Mouse (Mus musculus) myocyte (in vitro differentiated cells): ENCODE measurements around the gene Dgat2l6.

Experiments
- CEBPB ChIP-seq: IDR thresholded peaks from 2 replicates; pipeline ENCODE4 v1.6.1; 2011; ENCODE audit warnings: mild to moderate bottlenecking, moderate library complexity; ENCODE audit not compliant: poor library complexity, insufficient read depth, severe bottlenecking
- E2F4 ChIP-seq: IDR thresholded peaks from one replicate; pipeline ENCODE4 v1.6.1; 2011; ENCODE audit warnings: mild to moderate bottlenecking, control low read depth, moderate library complexity; ENCODE audit not compliant: insufficient read depth
- MAX ChIP-seq: IDR thresholded peaks from one replicate; pipeline ENCODE4 v1.6.1; 2011; ENCODE audit warnings: low read depth, mild to moderate bottlenecking, control low read depth
- MYOD1 ChIP-seq, 3 experiments: IDR thresholded peaks; one replicate each; pipeline ENCODE4 v1.6.1; 2011; ENCODE audit warnings: control low read depth in 2 of 3, low read depth in 2 of 3, mild to moderate bottlenecking in 2 of 3, moderate library complexity in 1 of 3; ENCODE audit not compliant: insufficient read length in 2 of 3, control insufficient read depth in 1 of 3
- MYOG ChIP-seq, 3 experiments: IDR thresholded peaks; one replicate each; pipeline ENCODE4 v1.6.1; 2011; ENCODE audit warnings: control low read depth in 2 of 3, low read depth in 2 of 3, mild to moderate bottlenecking in 2 of 3; ENCODE audit not compliant: insufficient read length in 2 of 3, control insufficient read depth in 1 of 3, insufficient read depth in 1 of 3
- POLR2A ChIP-seq: IDR thresholded peaks from one replicate; pipeline ENCODE4 v1.6.1; 2011; ENCODE audit warnings: low read depth, mild to moderate bottlenecking, control low read depth, moderate library complexity; ENCODE audit not compliant: insufficient read length
- POLR2AphosphoS2 ChIP-seq: IDR thresholded peaks from one replicate; pipeline ENCODE4 v1.6.1; 2011; ENCODE audit warnings: low read depth, control low read depth; ENCODE audit not compliant: insufficient read length
- REST ChIP-seq: IDR thresholded peaks from one replicate; pipeline ENCODE4 v1.6.1; 2011; ENCODE audit warnings: mild to moderate bottlenecking, control low read depth, moderate library complexity; ENCODE audit not compliant: insufficient read depth, insufficient read length
- SRF ChIP-seq: IDR thresholded peaks from one replicate; pipeline ENCODE4 v1.6.1; 2011; ENCODE audit warnings: low read depth; ENCODE audit not compliant: control insufficient read depth, insufficient read length
- TCF12 ChIP-seq: IDR thresholded peaks from one replicate; pipeline ENCODE4 v1.6.1; 2011; ENCODE audit warnings: mild to moderate bottlenecking, control low read depth; ENCODE audit not compliant: poor library complexity, insufficient read depth, severe bottlenecking
- TCF3 ChIP-seq: IDR thresholded peaks from one replicate; pipeline ENCODE4 v1.6.1; 2011; ENCODE audit warnings: low read depth, control low read depth; ENCODE audit not compliant: insufficient read length
- USF1 ChIP-seq: IDR thresholded peaks from one replicate; pipeline ENCODE4 v1.6.1; 2011; ENCODE audit warnings: low read depth, mild to moderate bottlenecking, control low read depth, moderate library complexity

DNA sequence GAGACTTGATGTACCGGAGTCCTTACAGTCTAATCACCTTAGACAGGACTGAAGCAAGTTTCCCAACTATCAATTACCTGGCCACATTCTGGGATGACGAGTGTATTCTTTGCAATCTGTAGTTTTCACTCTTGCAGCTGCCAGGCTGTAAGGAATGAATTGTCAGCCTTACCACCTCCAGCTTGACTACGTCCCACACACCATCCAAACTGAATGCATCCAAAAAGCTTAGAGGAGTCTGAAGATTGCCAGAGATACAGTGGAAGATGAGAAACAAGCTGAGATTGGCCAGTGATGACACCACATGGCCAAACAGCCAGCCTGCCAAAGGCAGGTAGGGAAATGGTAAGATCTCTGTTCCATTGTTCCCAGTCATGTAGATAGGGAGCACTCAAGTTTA is 41.1 kb downstream of the Dgat2l6 start:
- TF ChIP-seq POLR2A (no peak), POLR2AphosphoS2 (no peak), USF1 (no peak), MAX (no peak), TCF12 (no peak), REST (no peak), SRF (no peak), E2F4 (no peak), TCF3 (no peak), MYOD1 (IDR thresholded peaks at IDR 0.05; ENCODE audit: control insufficient read depth in 1 of 3, insufficient read length in 2 of 3, low read depth in 2 of 3) (no peak), CEBPB (no peak), MYOG (IDR thresholded peaks at IDR 0.05; ENCODE audit: control insufficient read depth in 1 of 3, insufficient read depth in 1 of 3, insufficient read length in 2 of 3, low read depth in 2 of 3) (no peak)
